Mouse (Mus musculus): Measurements from ENCODE around the gene Slx4ip.

DNA sequence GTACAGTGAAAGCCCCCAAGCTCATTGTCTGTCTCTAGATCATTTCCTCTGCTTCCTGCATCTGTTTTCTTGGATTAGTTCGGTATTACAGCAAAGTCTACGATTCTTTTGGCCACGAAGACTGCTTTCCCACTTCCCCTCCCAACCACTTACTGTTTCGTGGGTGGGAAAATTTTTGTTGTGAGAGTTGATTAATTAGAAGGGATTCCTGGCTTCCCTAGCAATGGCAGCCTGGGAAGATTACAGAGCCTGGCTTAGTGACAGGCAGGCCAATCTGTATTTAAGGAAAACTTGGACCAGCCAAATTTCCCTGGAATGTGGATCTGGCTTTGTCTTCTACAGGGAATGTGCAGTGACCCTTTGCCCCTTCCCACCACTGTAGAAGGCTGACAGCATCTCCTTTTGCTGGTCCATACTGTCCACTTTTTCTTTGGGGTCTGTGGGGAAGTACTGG lies 21.0 kb downstream of the Slx4ip start:
- TF ChIP-seq CTCF (IDR thresholded peaks at IDR 0.05; ENCODE audit: control insufficient read depth, insufficient read depth, insufficient replicate concordance, low read depth, low read length): no peak
- no peak for TF ChIP-seq POLR2A (IDR thresholded peaks at IDR 0.05; ENCODE audit: control insufficient read depth, low read depth, low read length)

All from testis, adult 2 months (tissue).